Mouse (Mus musculus) brown adipose tissue, adult 24 weeks (tissue): ENCODE measurements around the gene Rapsn. TPM values are rescaled to one million over a fixed set of nuclear protein-coding genes. Genes with fewer than 3 reads are reported as not detected.
"Not testable (repeated sequence)": the region's sequence is repeated elsewhere in the genome, so short reads cannot be mapped to it uniquely, and the experiment has no call there.

Source experiments
- H3K27ac ChIP-seq: fragments of 200-500 bp; replicated peaks from 2 replicates; pipeline ENCODE4 v1.5.1; 2012; ENCODE audit warnings: low read depth, mild to moderate bottlenecking, low read length
- H3K4me1 ChIP-seq: fragments of 200-500 bp; 2 replicates; pipeline ENCODE4 v1.6.1; 2012; ENCODE audit warnings: low read length, mixed read lengths; ENCODE audit not compliant: control insufficient read depth, insufficient read depth, insufficient read length
- H3K4me3 ChIP-seq: fragments of 200-500 bp; 2 replicates; pipeline ENCODE4 v1.5.1; 2012; ENCODE audit warnings: low read depth, mild to moderate bottlenecking, low read length, moderate library complexity; ENCODE audit not compliant: insufficient read depth
- polyA plus RNA-seq: library from polyadenylated mRNA; stranded (reverse); fragments of >200 nt; gene quantifications from 2 replicates; pipeline ENCODE4 v1.2.4, GENCODE M21; 2012; ENCODE audit not compliant: missing spikeins, insufficient read depth, insufficient read length

Gene Rapsn
- polyA plus RNA-seq = 0.71 and 2.3 TPM in 2 replicates

DNA sequence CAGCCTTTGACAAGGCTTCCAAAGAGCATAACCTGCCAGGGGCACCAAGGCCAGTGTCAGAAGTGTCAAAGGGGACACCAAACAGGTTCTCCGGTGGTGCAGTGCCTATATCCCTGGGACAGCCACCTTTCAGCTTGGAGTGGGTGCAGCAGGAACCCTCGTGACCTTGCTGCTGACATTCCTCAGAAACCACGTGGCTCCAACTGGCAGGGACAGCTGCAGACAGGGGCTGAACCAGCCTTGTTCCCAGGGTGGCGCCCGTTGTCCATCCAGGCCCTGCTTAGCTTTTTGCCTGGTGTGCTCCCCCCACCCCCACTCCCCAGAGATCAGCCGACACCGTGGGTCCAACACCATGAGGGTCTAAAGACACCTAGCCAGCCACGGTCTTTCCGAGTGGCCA lies at the start of gene Rapsn:
Gene Rapsn, plus strand, starts transcription at position 236 of the 400 bp plus-strand sequence.
- Histone ChIP-seq H3K27ac (no peak within 1 kb of the TSS), H3K4me3 (no peak within 1 kb of the TSS), H3K4me1 (no peaks in the 10 kb centered on the region)

DNA sequence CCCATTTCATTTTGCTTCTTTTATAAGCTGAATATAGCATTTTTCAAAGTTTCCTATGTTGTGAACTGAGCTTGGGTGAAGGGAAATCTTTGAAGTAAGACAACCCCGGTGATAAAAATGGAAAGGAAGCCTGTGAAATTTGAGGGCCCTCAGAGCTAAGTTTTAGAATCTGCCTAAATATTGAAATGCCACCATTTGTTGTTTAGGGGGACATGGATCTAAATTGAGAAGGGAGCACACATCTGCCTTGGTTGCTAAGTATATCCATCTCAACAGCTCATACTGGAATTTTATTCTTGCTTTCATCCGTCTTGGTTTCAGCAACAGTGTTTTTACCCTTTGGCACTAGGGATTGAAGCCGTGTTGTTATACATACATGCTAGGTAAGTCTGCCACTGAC lies 49.4 kb upstream of the Rapsn start:
- Histone ChIP-seq H3K4me3 (no peak overlapping the region), H3K27ac (no peak overlapping the region), H3K4me1 (peaks cover 2% of the 10 kb centered on the region)

DNA sequence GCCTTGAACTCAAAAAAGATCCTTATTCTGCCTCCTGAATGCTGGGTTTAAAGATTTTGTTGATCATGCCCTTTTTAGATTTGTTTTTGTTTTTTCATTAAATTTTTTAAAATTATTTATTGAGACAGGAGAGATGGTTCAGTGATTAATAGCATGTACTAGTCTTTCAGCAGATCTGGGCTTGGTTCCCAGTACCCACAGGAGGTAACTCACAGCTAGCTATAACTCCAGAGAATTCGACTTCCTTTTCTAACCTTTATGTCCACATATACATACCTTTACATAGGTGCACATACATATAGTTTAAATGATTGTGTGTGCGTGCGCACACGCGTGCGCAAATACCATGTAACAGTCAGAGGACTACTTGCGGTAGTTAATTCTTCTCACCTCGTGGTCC lies 26.9 kb upstream of the Rapsn start:
- no peak overlapping the region for H3K4me3 ChIP-seq
- H3K4me1 ChIP-seq = no peaks in the 10 kb centered on the region
- H3K27ac ChIP-seq = no peak overlapping the region

DNA sequence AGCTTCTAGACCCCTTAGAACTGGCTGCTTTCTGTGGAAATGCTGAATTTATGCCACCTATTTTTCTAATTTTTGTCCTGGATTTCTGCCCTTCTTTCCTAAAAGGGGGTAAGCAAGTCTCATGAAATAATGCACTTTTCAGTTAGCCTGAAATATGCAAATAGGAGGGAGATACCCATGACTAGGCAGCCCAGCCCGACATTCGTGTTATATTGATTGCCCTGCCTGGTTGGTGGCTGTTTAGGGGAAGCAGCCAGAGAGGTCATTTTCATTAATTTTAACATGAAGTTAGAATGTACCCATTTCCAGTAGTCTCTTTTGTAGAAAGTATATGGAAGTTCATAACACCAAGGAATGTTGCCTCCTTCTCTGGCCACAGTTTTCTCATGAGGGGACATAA lies 21.5 kb upstream of the Rapsn start:
- Histone ChIP-seq H3K4me1 (peaks cover 8% of the 10 kb centered on the region; the same call in 1 of the 2 replicates), H3K4me3 (no peak overlapping the region), H3K27ac (no peak overlapping the region)

DNA sequence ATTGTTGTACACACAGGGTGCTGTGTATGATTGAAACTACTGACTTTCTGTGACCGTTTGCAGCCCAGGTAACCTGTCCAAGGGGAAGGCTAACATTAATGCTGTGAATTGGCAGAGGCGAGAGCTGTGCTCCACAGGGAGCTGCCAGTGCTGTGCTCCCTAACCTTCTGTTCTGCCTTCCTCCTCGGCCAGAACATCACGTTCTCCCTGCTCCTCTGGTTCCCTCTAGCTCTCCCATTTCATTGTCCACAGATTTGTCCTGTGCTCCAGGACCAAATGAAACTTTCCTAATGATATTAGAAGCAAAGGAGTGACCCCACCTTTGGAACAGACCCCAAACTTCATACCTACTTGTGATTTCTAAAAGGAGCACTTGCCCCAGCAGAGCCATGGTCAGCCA lies 20.0 kb upstream of the Rapsn start:
- Histone ChIP-seq H3K27ac (peak overlapping the region; percentile 24), H3K4me3 (no peak overlapping the region), H3K4me1 (peaks cover 8% of the 10 kb centered on the region; the same call in 1 of the 2 replicates)

DNA sequence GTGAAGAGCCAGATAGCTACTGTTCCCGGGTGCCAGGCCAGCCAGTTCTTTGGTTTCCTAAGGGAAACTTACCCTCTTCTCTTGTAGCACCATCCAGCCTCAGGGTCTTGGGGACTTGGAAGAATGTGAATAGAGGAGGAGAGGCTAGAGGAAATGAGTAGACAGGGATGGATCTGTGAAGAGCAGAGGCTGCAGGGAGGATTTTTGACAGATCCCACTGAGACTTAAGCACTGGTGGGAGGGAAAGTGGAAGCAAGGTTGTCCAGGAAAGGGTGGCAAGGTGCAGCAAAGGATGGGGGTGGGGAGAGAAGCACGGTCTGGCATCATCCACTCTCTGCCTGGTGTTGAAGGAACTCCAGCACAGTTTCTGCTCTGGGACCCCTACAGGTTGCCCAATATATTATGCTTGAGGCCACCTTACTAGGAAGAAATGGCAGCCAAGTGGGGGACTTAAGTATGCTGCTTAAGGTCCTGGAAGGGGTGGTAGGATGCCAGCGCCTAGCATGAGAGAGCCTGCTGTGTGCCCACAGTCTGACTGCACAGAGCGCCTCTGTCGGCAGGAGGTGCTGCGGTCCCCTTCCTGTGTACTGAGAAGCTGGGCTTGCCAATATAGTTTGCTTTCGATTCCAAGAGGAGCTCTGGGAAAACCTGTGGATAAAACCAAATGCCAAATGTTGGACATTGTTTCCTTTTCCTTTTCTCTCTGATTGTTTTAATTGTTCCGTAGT lies 17.2 kb upstream of the Rapsn start:
- Histone ChIP-seq H3K27ac (no peak overlapping the region), H3K4me3 (no peak overlapping the region), H3K4me1 (peaks cover 8% of the 10 kb centered on the region; the same call in 1 of the 2 replicates)

DNA sequence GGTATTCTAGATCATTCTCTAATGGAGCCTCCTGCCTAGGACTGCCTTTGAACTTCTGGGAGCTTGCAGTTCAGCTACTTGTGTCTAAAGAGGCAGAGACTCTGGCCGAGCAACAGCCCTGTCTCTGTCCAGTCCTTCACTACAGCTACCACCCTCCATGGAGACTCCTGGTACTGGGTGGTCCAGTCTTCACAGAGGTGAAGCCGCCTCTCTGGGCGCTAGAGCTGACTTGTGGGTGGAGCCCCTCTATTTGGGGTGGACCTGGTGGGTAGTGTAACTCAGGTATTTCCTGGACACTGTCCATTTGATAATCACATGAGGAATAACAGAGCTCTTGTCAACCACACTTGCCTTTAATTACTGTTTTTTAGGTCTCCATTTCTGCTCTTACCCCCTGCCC lies 15.5 kb upstream of the Rapsn start:
- H3K4me1 ChIP-seq = peaks cover 8% of the 10 kb centered on the region; the same call in 1 of the 2 replicates
- H3K4me3 ChIP-seq = no peak overlapping the region
- H3K27ac ChIP-seq = no peak overlapping the region

DNA sequence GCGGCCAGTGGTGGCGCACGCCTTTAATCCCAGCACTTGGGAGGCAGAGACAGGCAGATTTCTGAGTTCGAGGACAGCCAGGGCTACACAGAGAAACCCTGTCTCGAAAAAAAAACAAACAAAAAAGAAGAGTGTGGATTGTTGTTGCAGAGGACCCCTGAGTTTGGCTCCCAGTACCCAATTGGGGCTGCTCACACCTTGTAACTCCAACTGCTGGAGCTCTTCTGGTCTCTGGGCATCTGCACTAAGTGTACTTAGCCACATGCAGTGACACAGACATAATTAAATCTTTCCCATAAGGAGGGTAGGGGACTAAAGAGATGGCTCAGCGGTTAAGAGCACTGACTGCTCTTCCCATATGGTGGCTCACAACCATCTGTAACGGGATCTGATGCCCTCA lies 13.2 kb upstream of the Rapsn start:
- not testable (repeated sequence) for H3K27ac ChIP-seq, H3K4me3 ChIP-seq

DNA sequence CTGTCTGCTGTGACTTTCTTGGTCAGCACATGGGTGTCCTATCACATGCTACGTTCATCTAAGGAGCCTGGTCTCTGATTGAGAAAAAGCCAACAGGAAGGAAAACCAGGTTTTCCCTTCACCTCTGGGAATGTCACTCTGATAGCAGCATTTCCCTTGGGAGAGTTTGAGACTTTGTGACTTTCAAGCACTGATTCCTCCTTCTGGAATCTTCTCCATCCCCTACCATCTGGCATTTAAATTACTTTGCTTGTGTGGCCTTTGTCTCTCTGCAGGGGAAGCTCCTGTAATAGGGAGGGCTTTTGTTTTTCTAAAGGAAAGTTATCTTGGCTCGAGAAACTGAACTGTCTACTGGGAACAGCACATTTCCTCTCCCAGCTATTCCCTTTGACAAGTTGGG lies 12.3 kb upstream of the Rapsn start:
- Histone ChIP-seq H3K4me1 (peaks cover 2% of the 10 kb centered on the region; the same call in 1 of the 2 replicates), H3K4me3 (no peak overlapping the region), H3K27ac (peak overlapping the region; percentile 13; the same call in 1 of the 2 replicates)

More for the DNA sequence above, 13.2 kb upstream of the Rapsn start:
- H3K4me1 ChIP-seq = not testable (repeated sequence)

DNA sequence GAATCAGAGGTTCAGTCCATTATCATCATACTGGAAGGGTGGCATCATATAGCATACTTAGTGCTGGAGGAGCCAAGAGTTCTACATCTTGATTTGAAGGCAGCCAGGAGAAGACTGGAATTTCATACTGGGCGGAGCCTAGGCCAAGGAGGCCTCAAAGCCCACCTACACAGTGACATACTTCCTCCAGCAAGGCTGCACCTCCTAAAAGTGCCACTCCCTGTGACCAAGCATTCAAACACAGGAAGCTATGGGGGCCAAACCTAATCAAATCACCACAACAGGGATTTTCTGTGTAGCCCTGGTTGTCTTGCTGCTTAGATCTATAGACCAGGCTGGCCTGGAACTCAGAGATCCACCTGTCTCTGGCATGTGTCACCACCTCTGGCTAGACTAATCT lies 11.5 kb upstream of the Rapsn start:
- H3K27ac ChIP-seq = no peak overlapping the region; the same call in 1 of the 2 replicates

DNA sequence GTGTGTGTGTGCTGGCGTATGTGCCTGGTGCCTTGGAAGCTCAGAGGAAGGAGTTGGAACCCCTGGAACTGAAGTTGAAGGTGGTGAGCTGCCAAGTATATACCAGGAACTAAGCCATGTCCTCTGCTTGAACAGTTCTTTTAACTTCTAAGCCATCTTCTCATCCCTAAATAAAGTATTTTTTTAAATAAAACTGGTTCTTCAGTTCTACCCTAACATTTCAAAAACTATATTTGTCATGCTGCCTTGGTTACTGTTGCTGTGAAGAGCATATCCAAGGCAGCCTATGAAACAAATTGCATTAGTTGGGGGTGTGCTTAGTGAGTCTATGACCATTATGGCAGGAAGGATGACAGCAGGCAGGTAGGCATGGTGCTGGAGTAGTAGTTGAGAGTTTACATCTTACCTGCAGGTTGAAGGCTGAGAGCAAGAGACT lies 10.3 kb upstream of the Rapsn start:
- H3K27ac ChIP-seq = no peak overlapping the region
- H3K4me1 ChIP-seq = no peaks in the 10 kb centered on the region
- H3K4me3 ChIP-seq = no peak overlapping the region

More for the DNA sequence above, 11.5 kb upstream of the Rapsn start:
- H3K4me1 ChIP-seq = no peaks in the 10 kb centered on the region
- H3K4me3 ChIP-seq = no peak overlapping the region

DNA sequence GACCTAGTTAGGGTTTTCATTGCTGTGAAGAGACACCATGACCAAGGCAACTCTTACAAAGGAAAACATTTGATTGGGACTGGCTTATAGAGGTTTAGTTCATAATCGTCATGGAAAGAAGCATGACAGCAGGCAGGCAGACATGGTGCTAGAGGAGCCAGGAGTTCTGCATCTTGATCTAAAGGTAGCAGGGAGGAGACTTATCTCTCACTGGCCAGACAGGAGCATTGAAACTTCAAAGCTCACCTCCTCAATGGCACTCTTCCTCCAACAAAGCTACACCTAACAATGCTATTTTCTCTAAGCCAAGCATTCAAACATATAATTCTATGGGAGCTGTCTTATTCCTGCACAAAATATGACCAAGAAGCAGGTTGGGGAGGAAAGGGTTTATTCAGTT lies 8.9 kb upstream of the Rapsn start:
- H3K27ac ChIP-seq = no peak overlapping the region
- H3K4me3 ChIP-seq = no peak overlapping the region
- H3K4me1 ChIP-seq = no peaks in the 10 kb centered on the region

DNA sequence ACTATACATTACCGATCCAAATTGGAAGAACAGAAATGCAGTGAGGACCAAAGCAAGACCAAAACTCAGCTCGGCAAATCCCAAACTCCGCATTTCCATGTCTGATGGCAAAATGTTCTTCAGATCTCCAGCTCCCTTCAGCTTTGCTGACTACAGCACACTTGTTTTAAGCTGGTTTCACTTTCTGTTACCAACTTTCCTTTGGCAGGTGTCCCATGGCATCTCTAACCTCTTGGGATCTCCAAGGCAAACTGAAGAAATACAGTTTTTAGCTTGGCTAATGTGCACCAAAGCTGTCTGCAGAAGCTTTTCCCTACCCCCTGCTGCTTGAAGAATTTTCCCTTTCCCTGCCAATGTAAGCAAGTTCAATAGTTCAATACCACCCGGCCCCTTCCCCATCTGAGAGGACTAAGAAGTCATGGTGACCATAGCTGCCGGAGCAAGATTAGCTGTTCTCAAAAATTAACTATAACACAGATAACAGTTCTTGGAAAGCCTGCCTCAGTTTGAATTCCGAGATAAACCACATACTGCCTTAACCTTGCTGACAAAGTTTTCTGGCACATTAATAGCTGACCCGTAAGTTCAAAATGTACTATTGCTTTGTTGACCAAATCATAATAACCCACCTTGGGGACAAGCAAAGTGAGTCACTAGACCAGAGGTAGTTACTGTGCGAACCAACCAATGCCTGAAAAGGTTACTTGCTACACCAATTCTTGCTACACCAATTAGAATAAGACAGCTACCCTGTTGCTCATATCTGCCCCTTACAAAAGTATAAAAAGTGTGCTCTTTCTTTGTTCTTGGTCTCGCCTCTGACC lies 7.8 kb upstream of the Rapsn start:
- Histone ChIP-seq H3K27ac (no peak overlapping the region), H3K4me1 (no peaks in the 10 kb centered on the region), H3K4me3 (no peak overlapping the region)

DNA sequence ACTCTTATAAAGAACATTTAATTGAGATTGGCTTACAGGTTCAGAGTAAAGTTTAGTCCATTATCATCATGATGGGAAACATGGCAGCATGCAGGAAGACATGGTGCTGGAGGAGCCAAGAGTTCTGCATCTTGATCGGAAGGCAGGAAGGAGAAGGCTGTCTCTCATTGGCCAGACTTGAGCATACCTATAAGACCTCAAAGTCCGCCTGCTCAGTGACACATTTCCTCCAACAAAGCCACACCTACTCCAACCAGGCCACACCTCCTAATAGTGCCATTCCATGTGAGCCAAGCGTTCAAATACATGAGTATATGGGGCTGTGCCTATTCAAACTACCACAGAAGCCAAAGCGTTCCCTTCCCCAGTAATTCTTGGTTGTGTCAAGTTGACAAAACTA lies 4.2 kb upstream of the Rapsn start:
- H3K27ac ChIP-seq = no peak overlapping the region
- H3K4me1 ChIP-seq = no peaks in the 10 kb centered on the region
- no peak overlapping the region for H3K4me3 ChIP-seq

DNA sequence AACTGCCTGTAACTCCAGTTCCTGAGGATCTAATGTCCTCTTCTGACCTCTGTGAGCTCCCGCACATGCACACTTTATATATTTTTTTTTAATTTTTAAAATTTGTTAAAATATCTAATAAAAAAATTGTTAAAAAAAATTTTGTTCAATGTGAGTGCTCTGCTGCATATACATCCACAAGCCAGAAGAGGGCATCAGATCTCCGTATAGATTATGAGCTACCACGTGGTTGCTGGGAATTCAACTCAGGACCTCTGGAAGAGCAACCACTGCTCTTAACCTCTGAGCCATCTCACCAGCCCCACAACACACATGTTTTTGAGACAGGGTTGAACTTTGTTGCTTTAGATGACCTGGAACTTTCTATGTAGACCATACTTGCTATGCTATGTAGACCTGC lies 2.4 kb upstream of the Rapsn start:
- Histone ChIP-seq H3K4me3 (no peak overlapping the region), H3K4me1 (no peaks in the 10 kb centered on the region), H3K27ac (no peak overlapping the region)
